Mouse (Mus musculus): ENCODE results near the gene Leprot.
A peak's percentile ranks its signal among the peaks of the same experiment; 100 is the strongest.

The Leprot gene

GRCm38 (mm10) chr4:101664766-101665165 is 17.2 kb downstream of the Leprot start:
- DNase-seq (ENCODE audit: low spot score), result no peak

- DNase-seq (ENCODE audit: low spot score), result no peak
These were observed 21.6 kb downstream of the Leprot start for GRCm38 (mm10) chr4:101669161-101669560.

- no peak for DNase-seq (ENCODE audit: low spot score)
These were observed 22.3 kb downstream of the Leprot start for GRCm38 (mm10) chr4:101669811-101670210.

GRCm38 (mm10) chr4:101674790-101675189 is 27.3 kb downstream of the Leprot start:
- no peak for DNase-seq (ENCODE audit: low spot score)

DNA sequence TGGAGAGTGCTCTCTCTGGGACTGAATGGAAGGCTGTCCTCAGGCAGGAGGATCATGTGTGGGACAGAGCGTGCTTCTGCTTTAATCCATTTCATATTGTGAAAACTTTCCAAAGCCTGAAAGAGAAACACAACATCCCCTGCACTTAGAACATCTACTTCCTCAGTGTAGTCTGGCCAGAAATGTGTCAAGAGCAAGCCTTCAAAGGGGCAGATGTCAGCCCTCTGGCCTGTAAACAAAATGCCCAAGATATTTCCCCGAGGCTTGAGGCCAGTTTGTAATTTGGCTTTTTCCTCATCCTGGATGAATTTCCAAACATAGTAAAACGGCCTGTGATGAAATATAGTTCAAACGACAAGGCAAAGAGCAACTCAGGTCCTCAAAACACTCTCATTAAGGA is 28.2 kb downstream of the Leprot start:
- DNase-seq (ENCODE audit: low spot score), result peak; percentile 26

GRCm38 (mm10) chr4:101682620-101683019 is 35.1 kb downstream of the Leprot start:
- DNase-seq (ENCODE audit: low spot score), result no peak

- DNase-seq (ENCODE audit: low spot score), result peak; percentile 21
These were observed 35.6 kb downstream of the Leprot start for GRCm38 (mm10) chr4:101683086-101683485.

DNA sequence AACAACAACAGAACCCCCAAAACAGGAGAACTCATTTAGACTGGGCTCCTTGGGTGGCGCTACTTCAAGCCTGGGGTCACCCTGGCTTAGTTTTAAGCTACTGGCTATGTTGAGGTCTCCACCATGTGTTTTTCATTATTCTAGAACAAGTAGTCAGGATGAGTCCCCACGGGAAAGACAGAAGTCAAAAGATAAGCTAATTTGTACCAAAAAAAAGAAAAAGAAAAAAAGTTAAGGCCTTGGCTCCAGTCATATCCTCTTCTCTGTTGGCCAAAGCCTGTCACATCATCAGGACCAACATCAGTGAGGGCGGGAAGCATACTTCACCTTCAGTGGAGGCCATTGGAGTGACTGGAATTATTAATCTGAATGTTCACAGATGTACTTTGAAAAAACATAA is 37.3 kb downstream of the Leprot start:
- no peak for DNase-seq (ENCODE audit: low spot score)

DNA sequence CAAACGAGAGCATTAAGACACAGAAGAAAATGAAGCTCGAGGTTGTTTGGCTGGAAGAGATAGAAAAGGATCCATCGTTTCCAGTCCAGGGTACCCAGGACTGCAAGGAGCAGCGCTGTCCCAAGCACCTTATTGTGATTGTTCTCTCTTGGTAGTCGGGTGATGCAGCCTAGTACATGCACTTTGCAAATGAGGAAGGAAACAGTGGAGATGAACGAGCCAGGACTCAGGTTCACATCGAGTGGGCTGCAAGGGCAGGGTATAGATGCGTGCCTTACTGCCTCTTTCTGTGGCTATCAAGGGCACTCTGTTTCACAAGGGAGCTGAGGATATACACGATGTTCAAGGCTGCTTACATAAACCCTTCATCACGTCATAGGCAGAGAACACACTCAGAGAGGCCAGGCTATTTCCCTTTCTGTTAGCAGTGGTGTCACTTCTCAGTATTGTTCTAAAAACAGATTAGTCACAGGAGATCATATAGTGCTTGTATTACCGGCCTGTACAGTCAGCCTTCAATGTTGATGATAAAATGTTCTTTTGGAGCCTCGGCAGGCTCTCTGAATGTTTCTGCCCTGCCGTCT is 38.8 kb downstream of the Leprot start:
- no peak for DNase-seq (ENCODE audit: low spot score)

DNA sequence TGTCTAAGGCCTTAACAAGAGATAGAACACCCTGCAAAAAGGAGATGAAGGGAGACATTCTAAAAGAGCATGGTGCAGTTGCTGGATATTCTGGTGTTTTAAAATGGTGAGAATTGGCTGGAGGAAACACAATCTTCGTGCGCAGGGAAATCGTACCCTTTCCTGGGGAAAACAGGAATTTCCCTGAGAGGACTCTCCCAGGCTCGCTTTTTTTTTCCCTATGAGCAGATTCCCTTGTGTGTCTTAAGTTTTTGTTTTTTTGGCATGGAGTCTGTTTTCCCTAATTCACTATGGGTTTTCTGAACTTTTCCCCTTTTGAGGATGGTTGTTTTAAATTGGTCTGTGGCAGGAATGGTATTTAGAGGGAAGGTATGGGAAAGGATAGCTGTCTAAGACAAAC is 41.7 kb downstream of the Leprot start:
- DNase-seq (ENCODE audit: low spot score), result no peak

DNA sequence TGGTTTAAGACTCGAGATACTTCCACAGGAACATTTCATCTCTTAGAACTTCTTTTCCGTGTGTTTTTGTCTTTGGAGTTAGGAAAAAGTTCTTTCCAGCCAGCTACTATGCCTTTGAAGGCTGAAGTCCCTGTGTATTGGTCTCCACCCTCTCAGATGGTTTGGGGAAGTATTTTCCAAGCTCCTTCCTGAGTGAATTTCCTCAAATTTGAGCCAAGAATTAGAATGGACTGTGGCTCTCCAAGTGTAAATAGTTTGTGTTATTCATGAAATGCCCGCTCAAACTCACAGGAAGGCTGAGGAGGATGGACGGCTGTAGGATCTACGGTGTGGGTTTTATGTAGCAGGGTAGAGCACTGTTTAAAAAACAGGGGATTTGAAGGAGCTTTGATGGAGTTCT is 42.1 kb downstream of the Leprot start:
- no peak for DNase-seq (ENCODE audit: low spot score)

DNA sequence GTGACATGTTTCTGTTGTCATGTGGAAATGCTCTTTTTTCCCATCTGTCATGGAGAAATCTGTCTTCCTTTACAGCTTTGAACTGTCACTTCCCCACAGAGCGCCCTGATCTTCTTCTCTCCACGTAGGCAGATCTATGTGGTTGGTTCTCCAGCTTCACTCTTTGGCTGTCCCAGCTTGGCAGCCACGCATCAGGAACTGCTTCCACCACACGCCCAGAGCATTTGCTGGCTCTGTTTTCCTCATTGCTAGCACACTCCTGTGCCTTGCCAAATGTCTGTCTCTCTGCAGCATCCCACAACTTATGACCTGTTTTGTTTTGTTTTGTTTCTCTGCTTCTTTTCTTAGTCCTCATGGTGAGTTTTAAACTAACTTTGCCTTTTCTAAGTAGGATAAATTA is 45.4 kb downstream of the Leprot start:
- DNase-seq (ENCODE audit: low spot score), result no peak

DNA sequence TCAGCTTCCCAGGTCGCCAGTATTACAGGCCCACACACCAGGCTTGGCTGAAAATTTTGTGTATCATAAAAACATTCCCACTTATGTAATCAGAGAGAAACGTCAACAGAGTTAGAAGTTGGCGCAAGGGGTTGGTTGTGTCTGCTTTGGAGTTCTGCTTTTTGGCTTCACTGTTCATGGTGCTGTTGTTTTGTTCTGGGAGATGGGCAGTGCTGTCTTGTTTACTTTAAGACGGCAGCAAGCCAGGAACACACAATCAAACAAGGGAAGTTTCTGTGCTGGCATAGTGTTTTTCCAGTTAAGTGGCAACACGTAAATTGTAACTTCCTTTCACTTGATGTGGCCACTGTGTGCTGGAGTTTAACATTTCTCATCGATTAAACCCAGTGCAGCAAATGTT is 47.0 kb downstream of the Leprot start:
- no peak for DNase-seq (ENCODE audit: low spot score)

- no peak for DNase-seq (ENCODE audit: low spot score)
These were observed 49.7 kb downstream of the Leprot start for GRCm38 (mm10) chr4:101697236-101697635.

- no peak for DNase-seq (ENCODE audit: low spot score)
These were observed 51.9 kb downstream of the Leprot start for GRCm38 (mm10) chr4:101699423-101699822.

- DNase-seq (ENCODE audit: low spot score), result no peak
These were observed 53.5 kb downstream of the Leprot start for GRCm38 (mm10) chr4:101700892-101701640.

DNA sequence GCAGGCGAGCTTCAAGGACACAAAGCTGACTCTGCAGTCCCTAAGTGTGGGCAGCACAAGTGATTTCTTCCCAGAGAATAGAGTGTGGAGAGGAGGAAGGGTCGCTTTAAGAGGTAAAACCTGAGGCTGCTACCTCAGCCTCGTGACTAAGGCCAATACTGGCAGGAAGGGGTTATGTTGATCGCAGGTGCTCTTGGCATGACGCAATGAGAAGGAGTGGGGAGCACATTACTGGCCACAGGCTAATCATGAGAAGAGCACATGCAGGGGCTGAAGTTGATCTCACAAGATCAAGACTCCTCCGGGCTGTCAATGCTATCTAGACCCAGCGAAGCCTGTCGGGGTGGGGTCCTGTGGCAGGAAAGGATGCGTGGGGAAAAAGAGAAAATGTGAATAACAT is 57.8 kb downstream of the Leprot start:
- DNase-seq (ENCODE audit: low spot score), result no peak

DNA sequence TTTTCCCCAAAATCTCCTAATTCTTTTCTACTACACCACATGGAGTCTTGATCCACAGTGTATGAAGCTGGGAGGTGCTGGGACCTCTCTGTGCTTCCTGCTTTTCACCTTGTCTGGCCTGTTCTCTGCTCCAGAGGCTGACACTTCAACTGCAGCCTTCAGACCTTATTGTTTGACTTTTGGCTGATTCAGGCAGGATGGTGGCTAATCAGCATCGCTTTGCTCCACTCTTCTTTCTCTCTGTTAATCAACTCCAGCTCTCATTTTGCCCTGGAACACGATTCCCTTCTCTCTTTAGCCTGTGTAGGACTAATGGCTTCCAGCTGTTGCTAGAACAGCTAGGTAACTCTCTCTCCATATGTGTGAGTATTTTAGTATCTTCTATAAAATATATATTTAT is 59.7 kb downstream of the Leprot start:
- no peak for DNase-seq (ENCODE audit: low spot score)

DNA sequence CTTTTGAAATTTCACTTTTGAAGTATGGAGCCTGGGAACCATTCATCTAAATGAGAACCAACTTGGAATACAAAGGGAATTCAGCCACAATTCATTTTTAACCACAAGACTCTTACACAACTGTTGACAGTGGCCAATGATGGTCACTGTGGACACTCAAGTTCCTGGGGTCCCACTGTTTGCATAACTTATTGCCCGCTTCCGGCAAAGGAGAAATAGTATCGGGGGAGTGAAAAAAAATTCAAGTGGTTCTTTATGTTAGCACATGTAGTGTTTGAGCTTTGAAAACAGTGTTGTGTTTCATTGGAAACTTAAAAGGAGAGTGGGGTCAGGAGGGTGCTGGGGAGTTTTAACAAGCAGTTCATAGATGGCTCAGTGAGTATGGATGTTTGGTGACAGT is 60.4 kb downstream of the Leprot start:
- DNase-seq (ENCODE audit: low spot score), result no peak
